Mouse (Mus musculus): ENCODE measurements at regions not wholly inside any gene's neighbourhood (a gene's known extent, or its start where the extent isn't known, plus 50 kb on each side); places are given as distances from the start of the nearest gene placed in this dataset.
A peak's percentile ranks its signal among the peaks of the same experiment; 100 is the strongest.

DNA sequence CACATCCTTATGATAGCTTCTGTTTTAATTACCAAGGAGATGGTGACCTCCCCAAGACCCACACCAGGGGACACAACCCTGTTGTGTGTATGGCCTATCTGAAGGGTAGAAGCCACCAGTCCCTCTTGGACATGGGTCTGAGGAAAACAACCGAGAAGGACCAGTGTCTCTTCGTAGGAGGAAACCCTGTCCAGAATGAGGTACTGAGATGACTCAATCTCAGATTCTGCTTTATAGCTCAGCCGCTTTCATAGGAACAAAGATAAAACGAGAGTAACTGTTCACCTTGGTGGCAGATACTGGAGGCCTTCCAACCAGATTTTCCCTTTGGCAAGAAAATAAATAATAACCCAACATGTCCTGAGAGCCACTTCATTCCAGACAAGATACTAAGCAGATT, 100.7 kb downstream of the Lmo4 start:
- Histone ChIP-seq H3K9ac (ENCODE audit: low read depth, low read length) (no peak overlapping the region), H3K36me3 (ENCODE audit: control insufficient read depth, insufficient read depth) (no peaks in the 10 kb centered on the region), H3K4me2 (replicated peaks; ENCODE audit: low read depth) (no peak overlapping the region), H3K9me3 (ENCODE audit: control insufficient read depth) (no peaks in the 10 kb centered on the region), H3K4me3 (ENCODE audit: low read depth, low read length) (no peak overlapping the region), H3K4me1 (replicated peaks; ENCODE audit: control insufficient read depth, insufficient read depth, low read length) (no peaks in the 10 kb centered on the region), H3K27me3 (replicated peaks; ENCODE audit: control insufficient read depth, insufficient read depth, low read length) (no peaks in the 10 kb centered on the region), H3K27ac (ENCODE audit: low read depth, low read length) (no peak overlapping the region)
- 65% methylated on average over 4 of the region's 4 CpGs for WGBS
- no peak for TF ChIP-seq CTCF (IDR thresholded peaks at IDR 0.05; ENCODE audit: low read depth)
- ATAC-seq = no peak

DNA sequence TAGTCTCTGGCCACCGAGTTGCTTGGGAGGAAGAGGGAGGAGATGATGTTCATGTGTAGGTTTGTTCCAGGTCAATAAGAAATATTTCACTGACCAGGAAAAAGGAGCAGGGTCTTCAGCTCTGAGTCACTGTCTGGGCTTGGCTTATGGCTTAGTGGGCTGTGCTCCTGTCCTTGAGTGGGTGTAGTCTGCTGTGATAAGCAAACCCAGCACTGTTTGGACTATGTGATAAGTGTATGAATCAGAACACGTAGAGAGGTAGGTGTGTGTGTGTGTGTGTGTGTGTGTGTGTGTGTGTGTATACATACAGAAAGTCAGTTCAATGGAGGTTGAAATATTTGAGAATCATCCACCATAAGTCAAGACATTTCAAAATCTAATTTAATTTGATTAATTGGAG, 105.6 kb downstream of the Lmo4 start:
- WGBS = 29% methylated on average over 2 of the region's 2 CpGs
- no peak overlapping the region for H3K27ac ChIP-seq (ENCODE audit: low read depth, low read length)
- H3K9me3 ChIP-seq (ENCODE audit: control insufficient read depth) = no peaks in the 10 kb centered on the region
- no peaks in the 10 kb centered on the region for H3K4me1 ChIP-seq (replicated peaks; ENCODE audit: control insufficient read depth, insufficient read depth, low read length)
- no peak for TF ChIP-seq CTCF (IDR thresholded peaks at IDR 0.05; ENCODE audit: low read depth)
- H3K9ac ChIP-seq (ENCODE audit: low read depth, low read length) = no peak overlapping the region
- no peaks in the 10 kb centered on the region for H3K27me3 ChIP-seq (replicated peaks; ENCODE audit: control insufficient read depth, insufficient read depth, low read length)
- no peak for ATAC-seq
- H3K36me3 ChIP-seq (ENCODE audit: control insufficient read depth, insufficient read depth) = no peaks in the 10 kb centered on the region
- no peak overlapping the region for H3K4me3 ChIP-seq (ENCODE audit: low read depth, low read length)
- no peak overlapping the region for H3K4me2 ChIP-seq (replicated peaks; ENCODE audit: low read depth)

DNA sequence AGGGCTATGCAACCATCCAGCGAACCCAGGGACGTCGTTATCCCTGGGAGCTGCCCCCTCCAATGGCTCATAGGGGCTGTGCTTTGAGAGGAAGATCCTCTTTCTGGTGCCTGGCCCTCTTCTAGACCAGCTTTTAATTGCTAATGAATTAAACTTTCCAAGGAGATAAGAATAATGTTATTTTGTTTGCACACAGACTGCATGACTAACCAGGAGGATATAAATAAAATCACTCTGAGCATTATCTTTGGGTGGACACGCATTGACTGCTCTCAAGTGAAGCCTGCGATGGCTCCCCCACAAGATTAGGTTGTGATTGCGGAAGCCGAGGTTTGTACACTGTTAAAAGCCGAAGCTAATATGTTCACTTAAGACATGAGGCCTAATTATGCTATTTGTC, 106.3 kb downstream of the Lmo4 start:
- H3K27ac ChIP-seq (ENCODE audit: low read depth, low read length) = no peak overlapping the region
- WGBS = 53% methylated on average over 8 of the region's 8 CpGs
- no peak overlapping the region for H3K9ac ChIP-seq (ENCODE audit: low read depth, low read length)
- no peak for ATAC-seq
- no peaks in the 10 kb centered on the region for H3K36me3 ChIP-seq (ENCODE audit: control insufficient read depth, insufficient read depth)
- no peak overlapping the region for H3K4me3 ChIP-seq (ENCODE audit: low read depth, low read length)
- H3K4me1 ChIP-seq (replicated peaks; ENCODE audit: control insufficient read depth, insufficient read depth, low read length) = no peaks in the 10 kb centered on the region
- no peak for TF ChIP-seq CTCF (IDR thresholded peaks at IDR 0.05; ENCODE audit: low read depth)
- H3K9me3 ChIP-seq (ENCODE audit: control insufficient read depth) = no peaks in the 10 kb centered on the region
- no peak overlapping the region for H3K4me2 ChIP-seq (replicated peaks; ENCODE audit: low read depth)
- no peaks in the 10 kb centered on the region for H3K27me3 ChIP-seq (replicated peaks; ENCODE audit: control insufficient read depth, insufficient read depth, low read length)

DNA sequence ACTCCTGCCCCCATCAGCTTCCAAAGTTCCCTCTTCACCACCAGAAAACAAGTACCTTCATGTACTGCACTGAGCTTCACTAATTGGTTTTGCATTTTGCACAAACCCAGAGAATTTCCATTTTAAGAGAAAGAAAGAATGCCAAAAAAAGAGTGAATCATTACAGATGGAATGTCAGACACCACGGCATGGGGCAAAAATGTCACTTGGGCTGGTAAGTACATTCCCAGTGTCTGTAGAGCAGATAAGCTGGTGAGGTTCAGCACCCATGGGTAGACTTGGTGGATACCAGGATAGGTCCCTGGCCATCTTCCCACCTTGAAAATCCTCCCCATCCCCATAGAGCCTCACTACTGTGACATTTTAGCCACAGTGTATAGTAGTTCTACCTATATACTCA, 113.8 kb downstream of the Lmo4 start:
- Histone ChIP-seq H3K4me1 (replicated peaks; ENCODE audit: control insufficient read depth, insufficient read depth, low read length) (no peaks in the 10 kb centered on the region), H3K4me2 (replicated peaks; ENCODE audit: low read depth) (no peak overlapping the region), H3K36me3 (ENCODE audit: control insufficient read depth, insufficient read depth) (no peaks in the 10 kb centered on the region), H3K27ac (ENCODE audit: low read depth, low read length) (no peak overlapping the region), H3K9ac (ENCODE audit: low read depth, low read length) (no peak overlapping the region), H3K4me3 (ENCODE audit: low read depth, low read length) (no peak overlapping the region), H3K27me3 (replicated peaks; ENCODE audit: control insufficient read depth, insufficient read depth, low read length) (no peaks in the 10 kb centered on the region), H3K9me3 (ENCODE audit: control insufficient read depth) (no peaks in the 10 kb centered on the region)
- WGBS = 88% methylated on average over 1 of the region's 1 CpGs
- no peak for TF ChIP-seq CTCF (IDR thresholded peaks at IDR 0.05; ENCODE audit: low read depth)
- no peak for ATAC-seq

DNA sequence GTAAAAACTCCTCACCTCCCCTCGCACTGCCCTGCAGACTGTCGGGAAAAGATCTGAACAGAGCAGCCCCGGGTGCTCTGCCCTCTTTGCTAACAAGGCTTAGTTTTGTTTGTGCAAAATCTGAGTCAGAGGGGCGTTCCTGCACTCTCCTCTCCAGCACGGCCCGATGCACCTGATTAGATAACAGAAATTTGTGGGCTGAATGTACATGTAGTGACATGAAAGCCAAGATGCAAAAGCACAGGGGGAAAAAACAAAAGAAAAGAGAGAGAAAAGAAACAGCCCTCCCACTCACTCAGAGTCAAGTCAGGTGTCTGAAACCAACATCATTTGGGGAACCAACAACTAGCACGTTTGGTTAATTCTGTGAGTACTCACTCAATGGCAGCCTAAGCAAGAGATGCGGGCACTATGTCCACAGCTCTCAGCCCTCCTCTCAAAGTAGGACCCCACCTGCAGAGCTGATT, 115.2 kb downstream of the Lmo4 start:
- H3K4me2 ChIP-seq (replicated peaks; ENCODE audit: low read depth) = no peak overlapping the region
- no peaks in the 10 kb centered on the region for H3K27me3 ChIP-seq (replicated peaks; ENCODE audit: control insufficient read depth, insufficient read depth, low read length)
- H3K9me3 ChIP-seq (ENCODE audit: control insufficient read depth) = no peaks in the 10 kb centered on the region
- TF ChIP-seq CTCF (IDR thresholded peaks at IDR 0.05; ENCODE audit: low read depth) = no peak
- WGBS = 21% methylated on average over 8 of the region's 8 CpGs
- no peak overlapping the region for H3K4me3 ChIP-seq (ENCODE audit: low read depth, low read length)
- H3K36me3 ChIP-seq (ENCODE audit: control insufficient read depth, insufficient read depth) = no peaks in the 10 kb centered on the region
- H3K27ac ChIP-seq (ENCODE audit: low read depth, low read length) = no peak overlapping the region
- ATAC-seq = no peak
- no peaks in the 10 kb centered on the region for H3K4me1 ChIP-seq (replicated peaks; ENCODE audit: control insufficient read depth, insufficient read depth, low read length)
- H3K9ac ChIP-seq (ENCODE audit: low read depth, low read length) = no peak overlapping the region

DNA sequence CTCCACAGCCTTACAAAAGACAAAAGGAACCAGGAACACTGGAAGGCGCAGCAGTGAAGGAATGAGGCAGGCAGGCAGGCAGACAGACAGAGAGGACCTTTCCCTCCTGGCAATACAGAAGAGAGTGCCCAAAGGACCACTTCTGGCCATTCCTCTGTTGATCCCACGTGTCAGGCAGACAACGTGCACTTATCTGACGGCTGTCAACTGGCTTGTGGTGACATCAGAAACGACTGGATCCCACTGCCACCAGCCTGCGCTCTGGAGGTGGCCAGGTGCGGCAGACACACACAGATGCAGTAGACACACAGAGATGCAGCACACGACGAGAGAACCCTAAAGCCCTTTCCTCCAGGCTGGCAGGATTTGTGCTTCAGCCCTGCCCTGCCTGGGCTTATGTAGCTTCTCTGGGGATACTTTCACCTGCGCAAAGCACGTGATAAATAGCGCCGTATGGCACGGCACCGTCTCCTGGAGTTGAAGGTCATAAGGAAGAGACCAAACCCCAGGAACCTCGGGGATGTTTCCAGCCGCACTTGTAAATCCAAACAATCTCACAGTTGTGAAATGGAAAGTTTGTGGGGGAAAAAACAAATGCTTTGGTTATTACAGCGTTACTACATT, 116.6 kb downstream of the Lmo4 start:
- H3K9ac ChIP-seq (ENCODE audit: low read depth, low read length) = no peak overlapping the region
- H3K27ac ChIP-seq (ENCODE audit: low read depth, low read length) = no peak overlapping the region
- H3K4me2 ChIP-seq (replicated peaks; ENCODE audit: low read depth) = peak overlapping the region; percentile 45
- H3K4me1 ChIP-seq (replicated peaks; ENCODE audit: control insufficient read depth, insufficient read depth, low read length) = no peaks in the 10 kb centered on the region
- no peak for TF ChIP-seq CTCF (IDR thresholded peaks at IDR 0.05; ENCODE audit: low read depth)
- WGBS = 29% methylated on average over 18 of the region's 18 CpGs
- H3K27me3 ChIP-seq (replicated peaks; ENCODE audit: control insufficient read depth, insufficient read depth, low read length) = no peaks in the 10 kb centered on the region
- H3K4me3 ChIP-seq (ENCODE audit: low read depth, low read length) = 0 out of 2 replicates have a peak overlapping the region, but pooled peaks have one; percentile 2
- no peaks in the 10 kb centered on the region for H3K36me3 ChIP-seq (ENCODE audit: control insufficient read depth, insufficient read depth)
- H3K9me3 ChIP-seq (ENCODE audit: control insufficient read depth) = no peaks in the 10 kb centered on the region
- ATAC-seq = peak; percentile 70

DNA sequence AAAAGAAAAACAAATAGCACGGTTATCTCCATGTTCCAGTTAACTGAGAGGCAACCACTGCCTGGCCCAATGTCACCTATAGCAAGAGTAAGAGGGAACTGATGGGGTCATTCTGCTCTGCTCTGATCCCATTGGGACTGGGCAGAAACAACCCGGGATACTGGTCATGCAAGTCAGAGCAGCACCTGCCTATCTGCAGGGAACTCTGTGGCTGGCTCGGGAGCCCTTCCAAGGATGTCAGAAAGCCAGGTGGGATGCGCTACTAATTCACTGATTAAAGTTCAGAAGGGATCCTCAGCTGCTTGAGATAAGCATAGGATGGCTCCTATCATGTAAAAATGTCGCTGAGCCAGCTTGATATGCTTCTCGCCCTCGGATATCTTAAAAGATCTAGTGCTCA, 117.2 kb downstream of the Lmo4 start:
- no peak for TF ChIP-seq CTCF (IDR thresholded peaks at IDR 0.05; ENCODE audit: low read depth)
- Histone ChIP-seq H3K4me3 (ENCODE audit: low read depth, low read length) (no peak overlapping the region), H3K4me1 (replicated peaks; ENCODE audit: control insufficient read depth, insufficient read depth, low read length) (no peaks in the 10 kb centered on the region), H3K27me3 (replicated peaks; ENCODE audit: control insufficient read depth, insufficient read depth, low read length) (no peaks in the 10 kb centered on the region), H3K27ac (ENCODE audit: low read depth, low read length) (no peak overlapping the region), H3K9me3 (ENCODE audit: control insufficient read depth) (no peaks in the 10 kb centered on the region), H3K9ac (ENCODE audit: low read depth, low read length) (no peak overlapping the region), H3K4me2 (replicated peaks; ENCODE audit: low read depth) (peak overlapping the region; percentile 45), H3K36me3 (ENCODE audit: control insufficient read depth, insufficient read depth) (no peaks in the 10 kb centered on the region)
- WGBS = 35% methylated on average over 7 of the region's 7 CpGs
- ATAC-seq = no peak
